Mouse (Mus musculus) embryonic facial prominence, embryonic 11.5 days (tissue): ENCODE data around the gene Lman2. TPM values are rescaled to one million over a fixed set of nuclear protein-coding genes. Genes with fewer than 3 reads are reported as not detected.

Experiments
- ATAC-seq: fragments of 200-750 bp; cut with Nextera tagmentation; replicated peaks from 2 replicates; pipeline ENCODE4 v1.8.0; 2017; ENCODE audit warnings: low read depth; ENCODE audit not compliant: insufficient number of reproducible peaks, low FRiP score, low TSS enrichment
- DNase-seq: peaks from one replicate; pipeline ENCODE4 v3.0.0-alpha.2; 2015; ENCODE audit warnings: low spot score
- H3K27ac ChIP-seq: fragments of 300-500 bp; sonication (generic); replicated peaks from 2 replicates; pipeline ENCODE4 v1.5.1; 2014; ENCODE audit warnings: mild to moderate bottlenecking, low read depth, low read length, control low read depth
- H3K27me3 ChIP-seq: fragments of 300-500 bp; sonication (generic); 2 replicates; pipeline ENCODE4 v1.6.1; 2014; ENCODE audit warnings: mild to moderate bottlenecking, low read length, moderate library complexity, mixed read lengths; ENCODE audit not compliant: control insufficient read depth, insufficient read depth
- H3K36me3 ChIP-seq: fragments of 300-500 bp; sonication (generic); replicated peaks from 2 replicates; pipeline ENCODE4 v1.6.1; 2014; ENCODE audit warnings: low read depth, mild to moderate bottlenecking, low read length, moderate library complexity, mixed read lengths; ENCODE audit not compliant: control insufficient read depth, insufficient read depth
- H3K4me1 ChIP-seq: fragments of 300-500 bp; sonication (generic); 2 replicates; pipeline ENCODE4 v1.6.1; 2014; ENCODE audit warnings: low read length, mixed read lengths; ENCODE audit not compliant: control insufficient read depth, insufficient read depth
- H3K4me2 ChIP-seq: fragments of 300-500 bp; sonication (generic); 2 replicates; pipeline ENCODE4 v1.6.1; 2014; ENCODE audit warnings: low read depth, mild to moderate bottlenecking, control low read depth, low read length, moderate library complexity
- H3K4me3 ChIP-seq: fragments of 300-500 bp; sonication (generic); 2 replicates; pipeline ENCODE4 v1.5.1; 2014; ENCODE audit warnings: low read depth, low read length, control low read depth
- H3K9ac ChIP-seq: fragments of 300-500 bp; sonication (generic); replicated peaks from 2 replicates; pipeline ENCODE4 v1.6.1; 2014; ENCODE audit warnings: mild to moderate bottlenecking, control low read depth, low read length
- H3K9me3 ChIP-seq: fragments of 300-500 bp; sonication (generic); replicated peaks from 2 replicates; pipeline ENCODE4 v1.6.1; 2016; ENCODE audit warnings: mild to moderate bottlenecking, low read length, inconsistent platforms, mixed read lengths; ENCODE audit not compliant: control insufficient read depth
- WGBS: fragments of 180-500 bp; shearing (Covaris S2); extraction: QIAGEN DNeasy Blood & Tissue Kit; methylation state at CpG from one replicate; pipeline ENCODE4 v1.1.7; 2014; 5-methylcytosine and 5-hydroxymethylcytosine counted together
- polyA plus RNA-seq: library from polyadenylated mRNA; unstranded; fragments of >200 nt; fragmentation: Nextera tagmentation; extraction: Ambion mirVana; gene quantifications from 2 replicates; pipeline ENCODE4 v1.2.1, GENCODE M21; 2014

Gene Lman2
- polyA plus RNA-seq, 1 experiment from 2014 or later, result 78.1 TPM

DNA sequence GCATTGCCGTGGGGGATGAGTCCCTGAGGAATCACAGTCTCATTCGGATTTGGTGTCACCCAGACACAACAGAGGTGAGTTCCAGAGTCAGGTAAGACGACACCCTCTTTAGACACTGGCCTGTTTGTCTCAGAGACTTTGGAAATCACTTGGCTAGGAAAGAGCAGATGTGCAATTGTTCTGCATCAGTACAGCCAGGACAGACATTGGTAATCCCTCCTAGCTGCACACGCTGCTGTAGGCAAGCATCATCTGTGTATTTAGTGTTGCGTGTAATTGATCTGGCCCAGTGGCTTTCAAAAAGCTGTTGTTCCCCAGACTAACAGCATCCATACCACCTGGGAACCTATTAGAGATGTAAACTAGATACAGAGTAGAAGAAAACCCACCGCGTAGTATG lies 40.7 kb upstream of the Lman2 start:
- 70% methylated on average over 7 of the region's 7 CpGs for WGBS

DNA sequence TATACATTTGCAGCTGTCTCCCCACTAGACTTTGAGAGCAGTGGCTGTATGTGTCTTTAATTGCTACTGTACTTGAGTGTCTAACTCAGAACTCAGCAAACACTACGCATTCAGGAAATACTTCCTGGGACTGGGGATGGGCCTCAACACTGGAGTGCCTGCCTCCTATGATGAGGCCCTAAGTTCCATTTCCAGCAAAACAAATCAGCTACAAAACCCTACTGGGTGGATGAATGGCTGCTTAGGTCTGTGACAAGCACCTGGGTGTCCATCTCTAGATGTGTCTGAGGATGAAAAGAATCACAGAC lies 37.4 kb upstream of the Lman2 start:
- no peaks in the 10 kb centered on the region for H3K36me3 ChIP-seq
- 86% methylated on average over 1 of the region's 1 CpGs for WGBS
- no peak overlapping the region for H3K4me3 ChIP-seq
- no peak for DNase-seq
- no peak overlapping the region for H3K27ac ChIP-seq
- H3K4me2 ChIP-seq, result no peak overlapping the region
- H3K27me3 ChIP-seq, result no peaks in the 10 kb centered on the region; the same call in 1 of the 2 replicates
- no peak for ATAC-seq
- H3K4me1 ChIP-seq, result no peaks in the 10 kb centered on the region
- H3K9me3 ChIP-seq, result no peaks in the 10 kb centered on the region
- H3K9ac ChIP-seq, result no peak overlapping the region

More for the DNA sequence above, 40.7 kb upstream of the Lman2 start:
- H3K9me3 ChIP-seq, result no peaks in the 10 kb centered on the region
- no peak overlapping the region for H3K4me3 ChIP-seq
- no peak overlapping the region for H3K4me2 ChIP-seq
- no peaks in the 10 kb centered on the region; the same call in 1 of the 2 replicates for H3K27me3 ChIP-seq
- no peaks in the 10 kb centered on the region for H3K4me1 ChIP-seq
- no peaks in the 10 kb centered on the region for H3K36me3 ChIP-seq
- H3K9ac ChIP-seq, result no peak overlapping the region; the same call in 1 of the 2 replicates
- DNase-seq (no peak), ATAC-seq (no peak)
- H3K27ac ChIP-seq, result no peak overlapping the region

DNA sequence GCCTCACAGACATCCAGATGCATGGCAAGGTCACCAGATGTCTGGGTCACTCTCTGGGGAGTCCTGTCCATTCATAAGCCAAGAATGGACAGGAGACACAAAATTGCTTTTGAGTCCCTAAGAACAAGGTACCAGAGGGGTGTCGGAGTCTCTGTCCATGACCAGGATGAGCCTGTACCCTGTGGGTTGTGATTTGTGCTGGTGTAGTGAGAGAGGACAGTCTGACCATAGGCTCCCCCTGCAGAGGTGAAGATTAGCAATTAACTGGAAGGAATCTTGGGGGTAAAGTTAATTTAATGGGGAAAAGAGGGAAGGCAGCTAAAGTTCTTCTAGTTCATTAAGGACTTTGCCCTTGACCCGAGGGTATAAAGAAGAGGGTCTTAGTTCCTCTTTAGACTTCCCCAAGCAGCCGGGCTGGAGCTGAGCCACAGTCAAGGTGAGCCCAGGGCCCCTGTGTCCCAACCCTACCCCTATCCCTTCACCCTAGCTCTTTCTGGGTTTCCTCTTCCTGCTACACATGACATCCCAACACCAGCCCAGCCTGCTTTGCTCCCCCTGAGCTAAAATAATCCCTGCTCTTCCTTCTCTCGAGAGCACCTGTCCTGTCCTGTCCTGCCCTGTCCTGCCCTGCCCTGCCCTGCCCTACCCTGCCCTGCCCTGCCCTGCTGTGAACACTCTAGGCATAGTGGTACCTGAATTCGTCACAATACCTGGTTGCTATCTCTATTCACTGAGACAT lies 36.9 kb upstream of the Lman2 start:
- Histone ChIP-seq H3K27ac (no peak overlapping the region), H3K27me3 (no peaks in the 10 kb centered on the region; the same call in 1 of the 2 replicates)
- no peak for ATAC-seq

DNA sequence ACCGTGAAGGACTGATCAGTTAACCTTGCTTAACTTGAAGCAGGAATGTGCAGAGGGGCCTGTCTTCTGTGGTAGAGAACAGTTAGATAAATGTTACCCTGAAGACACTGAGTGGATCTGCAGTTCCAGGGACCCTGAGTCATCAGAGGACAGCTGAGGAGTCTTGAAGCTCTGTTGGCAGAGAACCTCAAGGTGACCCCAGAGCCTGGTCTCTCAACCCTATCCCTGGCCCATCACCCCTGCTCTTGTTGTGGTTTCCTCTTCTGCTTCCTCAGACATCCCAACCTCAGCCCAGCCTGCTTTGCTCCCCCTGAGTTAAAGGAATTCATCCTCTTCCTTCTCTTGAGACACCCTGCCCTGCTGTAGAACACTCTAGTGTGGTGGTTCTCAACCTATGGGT lies 35.5 kb upstream of the Lman2 start, which contains the start of gene Slc34a1:
Gene Slc34a1 (plus strand): TSS at position 100 of the 400 bp plus-strand sequence.
- ATAC-seq (no peak), DNase-seq (no peak)
- no peak within 1 kb of the TSS for H3K27ac ChIP-seq
- 85% methylated on average over 1 of the region's 1 CpGs for WGBS
- no peaks in the 10 kb centered on the region for H3K9me3 ChIP-seq
- no peak within 1 kb of the TSS for H3K4me3 ChIP-seq
- no peaks in the 10 kb centered on the region for H3K4me1 ChIP-seq
- H3K36me3 ChIP-seq, result no peaks in the 10 kb centered on the region
- H3K4me2 ChIP-seq, result no peak within 1 kb of the TSS
- H3K9ac ChIP-seq, result no peak within 1 kb of the TSS
- no peaks in the 10 kb centered on the region for H3K27me3 ChIP-seq

More for the DNA sequence above, 36.9 kb upstream of the Lman2 start:
- 58% methylated on average over 5 of the region's 5 CpGs for WGBS
- Histone ChIP-seq H3K4me1 (no peaks in the 10 kb centered on the region), H3K9ac (no peak overlapping the region), H3K4me3 (no peak overlapping the region), H3K4me2 (no peak overlapping the region), H3K36me3 (no peaks in the 10 kb centered on the region), H3K9me3 (no peaks in the 10 kb centered on the region)
- no peak for DNase-seq

DNA sequence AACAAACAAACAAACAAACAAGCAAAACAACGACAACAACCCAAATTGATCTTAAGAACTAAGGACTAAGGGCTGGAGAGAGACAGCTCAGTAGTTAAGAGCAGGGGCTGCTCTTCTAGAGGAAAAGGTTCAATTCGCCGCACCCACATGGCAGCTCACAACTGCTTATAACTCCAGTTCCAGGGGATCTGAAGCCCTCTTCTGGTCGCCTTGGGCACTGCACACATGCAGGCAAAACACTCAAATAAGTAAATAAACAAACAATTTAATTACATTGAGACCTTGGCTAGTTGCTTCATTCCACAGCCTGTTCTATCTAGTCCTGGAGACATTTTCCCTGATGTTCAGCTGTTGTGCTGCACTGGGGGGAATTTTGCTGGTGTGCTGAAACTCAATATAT lies 30.4 kb upstream of the Lman2 start:
- H3K27ac ChIP-seq, result no peak overlapping the region
- H3K9me3 ChIP-seq, result no peaks in the 10 kb centered on the region
- H3K4me3 ChIP-seq, result no peak overlapping the region
- no peak for ATAC-seq
- H3K27me3 ChIP-seq, result no peaks in the 10 kb centered on the region
- no peak overlapping the region for H3K4me2 ChIP-seq
- DNase-seq, result no peak
- H3K9ac ChIP-seq, result no peak overlapping the region
- H3K4me1 ChIP-seq, result no peaks in the 10 kb centered on the region
- no peaks in the 10 kb centered on the region for H3K36me3 ChIP-seq
- 56% methylated on average over 4 of the region's 4 CpGs for WGBS

DNA sequence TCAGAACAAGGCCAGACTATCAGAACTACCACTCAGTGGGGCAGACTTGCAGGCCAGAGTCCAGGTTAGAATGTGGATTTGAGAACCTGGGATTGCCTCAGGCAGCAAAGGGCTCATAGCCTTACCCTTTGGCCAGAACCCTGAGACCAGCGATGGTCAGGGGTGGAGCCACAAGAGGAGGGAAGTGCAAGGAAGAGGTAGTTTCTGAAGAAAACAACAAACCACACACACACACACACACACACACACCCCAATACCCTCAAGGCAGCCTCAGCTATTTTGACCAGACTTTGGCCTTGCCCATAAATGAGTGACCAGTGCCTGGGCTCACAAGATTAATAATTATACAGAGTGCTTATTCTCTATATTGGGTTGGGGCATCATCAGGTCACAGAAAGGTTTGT lies 29.0 kb upstream of the Lman2 start:
- Histone ChIP-seq H3K4me3 (no peak overlapping the region), H3K9ac (no peak overlapping the region), H3K36me3 (no peaks in the 10 kb centered on the region), H3K9me3 (no peaks in the 10 kb centered on the region), H3K4me1 (no peaks in the 10 kb centered on the region), H3K27ac (no peak overlapping the region), H3K27me3 (no peaks in the 10 kb centered on the region), H3K4me2 (no peak overlapping the region)
- DNase-seq (no peak), ATAC-seq (no peak)
- WGBS, result 73% methylated on average over 1 of the region's 1 CpGs

DNA sequence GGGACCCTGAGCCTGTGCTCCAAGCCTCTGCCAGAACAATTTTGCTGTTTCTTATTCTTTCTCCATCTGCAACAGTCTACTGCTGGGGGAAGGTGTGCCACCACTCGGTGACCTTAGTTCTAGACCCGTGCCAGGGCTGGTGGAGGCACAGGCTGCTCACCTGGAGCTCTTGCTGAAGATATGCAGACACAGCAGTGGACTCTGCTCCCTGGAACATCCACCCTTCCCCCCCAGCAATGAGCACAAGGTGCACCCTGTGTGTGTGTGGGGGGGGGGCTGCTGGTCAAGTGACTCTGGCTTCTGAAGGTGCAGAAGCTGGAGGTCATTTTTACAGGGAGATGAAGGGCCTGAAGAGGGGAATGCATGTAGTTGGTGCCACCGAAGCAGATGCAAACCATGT lies 28.1 kb upstream of the Lman2 start:
- ATAC-seq (no peak), DNase-seq (no peak)
- H3K4me2 ChIP-seq, result no peak overlapping the region
- no peak overlapping the region for H3K27ac ChIP-seq
- H3K27me3 ChIP-seq, result no peaks in the 10 kb centered on the region
- no peak overlapping the region for H3K9ac ChIP-seq
- no peaks in the 10 kb centered on the region for H3K4me1 ChIP-seq
- 91% methylated on average over 3 of the region's 3 CpGs for WGBS
- H3K4me3 ChIP-seq, result no peak overlapping the region
- no peaks in the 10 kb centered on the region for H3K36me3 ChIP-seq
- no peaks in the 10 kb centered on the region for H3K9me3 ChIP-seq

DNA sequence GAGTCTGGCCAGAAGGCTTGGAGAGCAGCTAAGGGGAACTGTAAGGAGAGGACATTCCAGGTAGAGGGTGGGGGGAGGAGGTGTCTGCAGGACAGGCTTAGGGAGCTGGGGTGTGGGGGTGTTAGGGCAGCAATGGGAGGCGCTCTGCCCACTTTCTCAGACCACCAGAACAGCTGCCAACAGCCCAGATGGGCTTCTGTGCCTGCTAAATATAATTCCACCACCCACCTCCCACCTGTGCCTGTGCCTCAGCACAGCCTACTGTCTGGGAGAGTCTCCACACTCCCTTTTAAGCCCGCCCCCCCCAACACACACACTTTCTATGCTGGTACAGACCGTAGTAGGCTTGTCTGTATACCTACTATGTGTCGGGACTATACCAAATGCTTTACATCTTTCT lies 19.2 kb upstream of the Lman2 start:
- H3K27ac ChIP-seq, result no peak overlapping the region
- no peaks in the 10 kb centered on the region for H3K9me3 ChIP-seq
- H3K36me3 ChIP-seq, result no peaks in the 10 kb centered on the region
- H3K4me2 ChIP-seq, result no peak overlapping the region
- ATAC-seq (no peak), DNase-seq (no peak)
- no peak overlapping the region for H3K9ac ChIP-seq
- 78% methylated on average over 4 of the region's 4 CpGs for WGBS
- no peak overlapping the region for H3K4me3 ChIP-seq
- peaks cover 29% of the 10 kb centered on the region for H3K27me3 ChIP-seq
- H3K4me1 ChIP-seq, result no peaks in the 10 kb centered on the region; the same call in 1 of the 2 replicates
